Mouse (Mus musculus) liver, embryonic 16.5 days (tissue): ENCODE data around the gene Pax2. TPM values are rescaled to one million over a fixed set of nuclear protein-coding genes. Genes with fewer than 3 reads are reported as not detected.

Source experiments
- ATAC-seq: fragments of 200-750 bp; cut with Nextera tagmentation; 2 replicates; pipeline ENCODE4 v1.8.0; 2017; ENCODE audit warnings: low read depth, mild to moderate bottlenecking, moderate number of reproducible peaks, moderate library complexity
- H3K27ac ChIP-seq: fragments of 300-500 bp; sonication (generic); 2 replicates; pipeline ENCODE4 v1.5.1; 2014; ENCODE audit warnings: mild to moderate bottlenecking, low read length
- H3K27me3 ChIP-seq: fragments of 300-500 bp; sonication (generic); 2 replicates; pipeline ENCODE4 v1.6.1; 2014; ENCODE audit warnings: low read depth, low read length, mixed read lengths; ENCODE audit not compliant: control insufficient read depth, insufficient read depth
- H3K36me3 ChIP-seq: fragments of 300-500 bp; sonication (generic); 2 replicates; pipeline ENCODE4 v1.6.1; 2014; ENCODE audit warnings: mild to moderate bottlenecking; ENCODE audit not compliant: control insufficient read depth, insufficient read depth
- H3K4me1 ChIP-seq: fragments of 300-500 bp; sonication (generic); 2 replicates; pipeline ENCODE4 v1.6.1; 2014; ENCODE audit warnings: low read depth, low read length, mixed read lengths; ENCODE audit not compliant: control insufficient read depth
- H3K4me2 ChIP-seq: fragments of 300-500 bp; sonication (generic); 2 replicates; pipeline ENCODE4 v1.6.1; 2014; ENCODE audit warnings: low read depth, low read length, mixed read lengths
- H3K4me3 ChIP-seq: fragments of 300-500 bp; sonication (generic); 2 replicates; pipeline ENCODE4 v1.5.1; 2014; ENCODE audit warnings: low read depth, mild to moderate bottlenecking, low read length
- H3K9ac ChIP-seq: fragments of 300-500 bp; sonication (generic); 2 replicates; pipeline ENCODE4 v1.6.1; 2014; ENCODE audit warnings: low read depth, low read length
- H3K9me3 ChIP-seq: fragments of 300-500 bp; sonication (generic); replicated peaks from 2 replicates; pipeline ENCODE4 v1.6.1; 2016; ENCODE audit warnings: low read length; ENCODE audit not compliant: control insufficient read depth
- WGBS: fragments of 180-500 bp; shearing (Covaris S2); extraction: QIAGEN DNeasy Blood & Tissue Kit; methylation state at CpG from one replicate; pipeline ENCODE4 v1.1.7; 2014; ENCODE audit not compliant: insufficient replicate concordance; 5-methylcytosine and 5-hydroxymethylcytosine counted together
- polyA plus RNA-seq: library from polyadenylated mRNA; unstranded; fragments of >200 nt; fragmentation: Nextera tagmentation; extraction: Ambion mirVana; gene quantifications from 2 replicates; pipeline ENCODE4 v1.2.1, GENCODE M21; 2015

Pax2 gene
- polyA plus RNA-seq, 1 experiment from 2014 or later, result not detected

GRCm38 (mm10) chr19:44762121-44762621, 6.3 kb downstream of the Pax2 start:
- ATAC-seq, result no peak
- Histone ChIP-seq H3K4me3 (no peak overlapping the region), H3K27me3 (peaks cover 73% of the 10 kb centered on the region), H3K9ac (no peak overlapping the region), H3K27ac (no peak overlapping the region), H3K4me1 (no peaks in the 10 kb centered on the region; the same call in 1 of the 2 replicates), H3K9me3 (no peaks in the 10 kb centered on the region), H3K36me3 (no peaks in the 10 kb centered on the region), H3K4me2 (no peak overlapping the region)
- WGBS, result 24% methylated on average over 7 of the region's 7 CpGs

GRCm38 (mm10) chr19:44770268-44771050, 14.6 kb downstream of the Pax2 start:
- H3K27me3 ChIP-seq, result no peaks in the 10 kb centered on the region; the same call in 1 of the 2 replicates
- H3K4me3 ChIP-seq, result no peak overlapping the region
- H3K36me3 ChIP-seq, result no peaks in the 10 kb centered on the region
- H3K4me1 ChIP-seq, result no peaks in the 10 kb centered on the region
- H3K27ac ChIP-seq, result no peak overlapping the region
- whole genome bisulfite sequencing, result 43% methylated on average over 6 of the region's 6 CpGs
- ATAC-seq, result no peak
- no peaks in the 10 kb centered on the region for H3K9me3 ChIP-seq
- no peak overlapping the region for H3K9ac ChIP-seq
- H3K4me2 ChIP-seq, result no peak overlapping the region

GRCm38 (mm10) chr19:44771499-44771898, 15.7 kb downstream of the Pax2 start:
- H3K9me3 ChIP-seq, result no peaks in the 10 kb centered on the region
- no peaks in the 10 kb centered on the region; the same call in 1 of the 2 replicates for H3K27me3 ChIP-seq
- no peak overlapping the region for H3K4me3 ChIP-seq
- 64% methylated on average over 13 of the region's 13 CpGs for WGBS
- ATAC-seq, result peak; percentile 81
- no peak overlapping the region for H3K4me2 ChIP-seq
- H3K9ac ChIP-seq, result no peak overlapping the region
- H3K36me3 ChIP-seq, result no peaks in the 10 kb centered on the region
- H3K4me1 ChIP-seq, result no peaks in the 10 kb centered on the region
- no peak overlapping the region for H3K27ac ChIP-seq

- no peak overlapping the region for H3K9ac ChIP-seq
- no peak overlapping the region for H3K4me2 ChIP-seq
- WGBS, result 28% methylated on average over 3 of the region's 3 CpGs
- no peaks in the 10 kb centered on the region for H3K9me3 ChIP-seq
- H3K4me1 ChIP-seq, result no peaks in the 10 kb centered on the region
- no peaks in the 10 kb centered on the region for H3K36me3 ChIP-seq
- no peak overlapping the region for H3K4me3 ChIP-seq
- ATAC-seq, result no peak
- H3K27ac ChIP-seq, result no peak overlapping the region
- no peaks in the 10 kb centered on the region for H3K27me3 ChIP-seq
Measured at GRCm38 (mm10) chr19:44781987-44782386, 26.1 kb downstream of the Pax2 start.

GRCm38 (mm10) chr19:44784391-44784790, 28.5 kb downstream of the Pax2 start:
- Histone ChIP-seq H3K9ac (no peak overlapping the region), H3K4me2 (no peak overlapping the region), H3K9me3 (no peaks in the 10 kb centered on the region), H3K36me3 (no peaks in the 10 kb centered on the region), H3K27me3 (no peaks in the 10 kb centered on the region), H3K27ac (no peak overlapping the region), H3K4me3 (no peak overlapping the region), H3K4me1 (no peaks in the 10 kb centered on the region)
- ATAC-seq, result no peak
- WGBS, result 28% methylated on average over 4 of the region's 4 CpGs

GRCm38 (mm10) chr19:44788488-44788887, 32.6 kb downstream of the Pax2 start:
- Histone ChIP-seq H3K27me3 (no peaks in the 10 kb centered on the region), H3K4me2 (no peak overlapping the region), H3K9ac (no peak overlapping the region), H3K27ac (no peak overlapping the region), H3K36me3 (no peaks in the 10 kb centered on the region), H3K4me3 (no peak overlapping the region), H3K9me3 (no peaks in the 10 kb centered on the region), H3K4me1 (no peaks in the 10 kb centered on the region)
- 61% methylated on average over 8 of the region's 8 CpGs for WGBS
- ATAC-seq, result no peak

GRCm38 (mm10) chr19:44791981-44792380, 36.1 kb downstream of the Pax2 start:
- no peak overlapping the region for H3K4me3 ChIP-seq
- ATAC-seq, result no peak
- no peak overlapping the region for H3K9ac ChIP-seq
- H3K36me3 ChIP-seq, result no peaks in the 10 kb centered on the region
- H3K27me3 ChIP-seq, result no peaks in the 10 kb centered on the region
- no peaks in the 10 kb centered on the region for H3K4me1 ChIP-seq
- no peaks in the 10 kb centered on the region for H3K9me3 ChIP-seq
- H3K4me2 ChIP-seq, result no peak overlapping the region
- H3K27ac ChIP-seq, result no peak overlapping the region
- 53% methylated on average over 4 of the region's 4 CpGs for WGBS

GRCm38 (mm10) chr19:44797110-44798060, 41.5 kb downstream of the Pax2 start:
- H3K36me3 ChIP-seq, result no peaks in the 10 kb centered on the region
- H3K27ac ChIP-seq, result no peak overlapping the region
- H3K9ac ChIP-seq, result no peak overlapping the region
- ATAC-seq, result no peak
- H3K4me2 ChIP-seq, result no peak overlapping the region
- WGBS, result 17% methylated on average over 21 of the region's 21 CpGs
- H3K4me3 ChIP-seq, result no peak overlapping the region
- no peaks in the 10 kb centered on the region for H3K27me3 ChIP-seq
- no peaks in the 10 kb centered on the region for H3K9me3 ChIP-seq
- H3K4me1 ChIP-seq, result no peaks in the 10 kb centered on the region
